Mouse (Mus musculus) midbrain, embryonic 12.5 days (tissue): ENCODE measurements at regions not wholly inside any gene's neighbourhood (a gene's known extent, or its start where the extent isn't known, plus 50 kb on each side); places are given as distances from the start of the nearest gene placed in this dataset.

Source experiments
- ATAC-seq: fragments of 200-750 bp; cut with Nextera tagmentation; 2 replicates; pipeline ENCODE4 v1.8.0; 2017; ENCODE audit warnings: low read depth, moderate TSS enrichment, moderate library complexity; ENCODE audit not compliant: low FRiP score
- H3K27ac ChIP-seq: fragments of 300-500 bp; sonication (generic); replicated peaks from 2 replicates; pipeline ENCODE4 v1.5.1; 2016; ENCODE audit warnings: mild to moderate bottlenecking
- H3K27me3 ChIP-seq: fragments of 300-500 bp; sonication (generic); 2 replicates; pipeline ENCODE4 v1.6.1; 2016; ENCODE audit warnings: mild to moderate bottlenecking
- H3K36me3 ChIP-seq: fragments of 300-500 bp; sonication (generic); 2 replicates; pipeline ENCODE4 v1.6.1; 2016
- H3K4me1 ChIP-seq: fragments of 300-500 bp; sonication (generic); 2 replicates; pipeline ENCODE4 v1.6.1; 2016
- H3K4me2 ChIP-seq: fragments of 300-500 bp; sonication (generic); replicated peaks from 2 replicates; pipeline ENCODE4 v1.6.1; 2016; ENCODE audit warnings: mild to moderate bottlenecking, moderate library complexity
- H3K4me3 ChIP-seq: fragments of 300-500 bp; sonication (generic); 2 replicates; pipeline ENCODE4 v1.5.1; 2016; ENCODE audit warnings: mild to moderate bottlenecking
- H3K9ac ChIP-seq: fragments of 300-500 bp; sonication (generic); replicated peaks from 2 replicates; pipeline ENCODE4 v1.6.1; 2016; ENCODE audit warnings: mild to moderate bottlenecking, moderate library complexity
- H3K9me3 ChIP-seq: fragments of 300-500 bp; sonication (generic); 2 replicates; pipeline ENCODE4 v1.6.1; 2016; ENCODE audit warnings: mild to moderate bottlenecking
- WGBS: fragments of 180-500 bp; shearing (Covaris S2); methylation state at CpG from one replicate; pipeline ENCODE4 v1.1.7; 2016; 5-methylcytosine and 5-hydroxymethylcytosine counted together

- H3K9ac ChIP-seq, result no peak overlapping the region
Measured at GRCm38 (mm10) chr14:92958138-92958537, 932.3 kb downstream of the Pcdh9 start.

GRCm38 (mm10) chr14:92955485-92955884 lies 935.0 kb downstream of the Pcdh9 start:
- 92% methylated on average over 3 of the region's 3 CpGs for WGBS

More at GRCm38 (mm10) chr14:92958138-92958537, 932.3 kb downstream of the Pcdh9 start:
- no peaks in the 10 kb centered on the region for H3K9me3 ChIP-seq
- no peaks in the 10 kb centered on the region for H3K36me3 ChIP-seq
- H3K27ac ChIP-seq, result no peak overlapping the region
- 12% methylated on average over 2 of the region's 2 CpGs for WGBS
- ATAC-seq, result no peak
- no peaks in the 10 kb centered on the region for H3K27me3 ChIP-seq
- peaks cover 6% of the 10 kb centered on the region; the same call in 1 of the 2 replicates for H3K4me1 ChIP-seq
- H3K4me2 ChIP-seq, result no peak overlapping the region
- no peak overlapping the region for H3K4me3 ChIP-seq

GRCm38 (mm10) chr14:92907623-92908045 lies 982.8 kb downstream of the Pcdh9 start:
- 66% methylated on average over 6 of the region's 6 CpGs for WGBS
- no peak overlapping the region for H3K9ac ChIP-seq
- no peaks in the 10 kb centered on the region for H3K27me3 ChIP-seq
- H3K4me1 ChIP-seq, result 0 out of 2 replicates have a peak, but pooled peaks cover 4% of the 10 kb centered on the region
- H3K9me3 ChIP-seq, result no peaks in the 10 kb centered on the region
- H3K4me2 ChIP-seq, result no peak overlapping the region
- no peak overlapping the region for H3K27ac ChIP-seq
- H3K36me3 ChIP-seq, result no peaks in the 10 kb centered on the region
- ATAC-seq, result peak; percentile 85
- no peak overlapping the region for H3K4me3 ChIP-seq

More at GRCm38 (mm10) chr14:92955485-92955884, 935.0 kb downstream of the Pcdh9 start:
- no peak overlapping the region for H3K27ac ChIP-seq
- H3K27me3 ChIP-seq, result no peaks in the 10 kb centered on the region
- H3K9ac ChIP-seq, result no peak overlapping the region
- no peak for ATAC-seq
- H3K9me3 ChIP-seq, result no peaks in the 10 kb centered on the region
- H3K4me3 ChIP-seq, result no peak overlapping the region
- no peaks in the 10 kb centered on the region for H3K36me3 ChIP-seq
- H3K4me2 ChIP-seq, result no peak overlapping the region
- H3K4me1 ChIP-seq, result peaks cover 6% of the 10 kb centered on the region; the same call in 1 of the 2 replicates

GRCm38 (mm10) chr14:92874548-92874947 lies 1015.9 kb downstream of the Pcdh9 start:
- H3K27ac ChIP-seq, result no peak overlapping the region
- H3K27me3 ChIP-seq, result no peaks in the 10 kb centered on the region
- no peaks in the 10 kb centered on the region for H3K36me3 ChIP-seq
- no peaks in the 10 kb centered on the region for H3K4me1 ChIP-seq
- H3K9me3 ChIP-seq, result no peaks in the 10 kb centered on the region
- no peak overlapping the region for H3K9ac ChIP-seq
- 81% methylated on average over 7 of the region's 7 CpGs for WGBS
- no peak overlapping the region for H3K4me3 ChIP-seq
- no peak overlapping the region for H3K4me2 ChIP-seq
- ATAC-seq, result no peak

GRCm38 (mm10) chr14:92866462-92866861 lies 1024.0 kb downstream of the Pcdh9 start:
- no peaks in the 10 kb centered on the region for H3K9me3 ChIP-seq
- H3K36me3 ChIP-seq, result no peaks in the 10 kb centered on the region
- H3K4me3 ChIP-seq, result no peak overlapping the region
- no peaks in the 10 kb centered on the region for H3K27me3 ChIP-seq
- no peak overlapping the region for H3K4me2 ChIP-seq
- no peak overlapping the region for H3K9ac ChIP-seq
- no peak overlapping the region for H3K27ac ChIP-seq
- ATAC-seq, result no peak
- 67% methylated on average over 2 of the region's 2 CpGs for whole genome bisulfite sequencing
- H3K4me1 ChIP-seq, result no peaks in the 10 kb centered on the region

GRCm38 (mm10) chr14:92862942-92863341 lies 1027.5 kb downstream of the Pcdh9 start:
- Histone ChIP-seq H3K27ac (no peak overlapping the region), H3K4me1 (no peaks in the 10 kb centered on the region), H3K4me2 (no peak overlapping the region), H3K36me3 (no peaks in the 10 kb centered on the region), H3K9ac (no peak overlapping the region), H3K4me3 (no peak overlapping the region), H3K27me3 (no peaks in the 10 kb centered on the region), H3K9me3 (no peaks in the 10 kb centered on the region)
- no peak for ATAC-seq
- WGBS, result 14% methylated on average over 2 of the region's 2 CpGs

- Histone ChIP-seq H3K4me3 (no peak overlapping the region), H3K9ac (no peak overlapping the region), H3K36me3 (no peaks in the 10 kb centered on the region), H3K9me3 (no peaks in the 10 kb centered on the region), H3K27ac (no peak overlapping the region), H3K4me1 (no peaks in the 10 kb centered on the region), H3K4me2 (no peak overlapping the region), H3K27me3 (no peaks in the 10 kb centered on the region)
- 57% methylated on average over 2 of the region's 2 CpGs for WGBS
- no peak for ATAC-seq
Measured at GRCm38 (mm10) chr14:92860723-92861122, 1029.8 kb downstream of the Pcdh9 start.

GRCm38 (mm10) chr14:92833646-92834045 lies 1056.8 kb downstream of the Pcdh9 start:
- Histone ChIP-seq H3K27me3 (no peaks in the 10 kb centered on the region), H3K4me2 (no peak overlapping the region), H3K36me3 (no peaks in the 10 kb centered on the region), H3K9ac (no peak overlapping the region), H3K27ac (no peak overlapping the region), H3K4me3 (no peak overlapping the region), H3K4me1 (no peaks in the 10 kb centered on the region), H3K9me3 (no peaks in the 10 kb centered on the region)
- no peak for ATAC-seq
- 90% methylated on average over 3 of the region's 3 CpGs for WGBS

- Histone ChIP-seq H3K27ac (no peak overlapping the region), H3K4me3 (no peak overlapping the region), H3K27me3 (no peaks in the 10 kb centered on the region), H3K9me3 (no peaks in the 10 kb centered on the region), H3K36me3 (no peaks in the 10 kb centered on the region), H3K4me1 (no peaks in the 10 kb centered on the region), H3K9ac (no peak overlapping the region), H3K4me2 (no peak overlapping the region)
- no peak for ATAC-seq
- 55% methylated on average over 4 of the region's 4 CpGs for WGBS
Measured at GRCm38 (mm10) chr14:92829171-92829570, 1061.3 kb downstream of the Pcdh9 start.

- 35% methylated on average over 6 of the region's 6 CpGs for whole genome bisulfite sequencing
Measured at GRCm38 (mm10) chr14:92826576-92827284, 1063.7 kb downstream of the Pcdh9 start.

GRCm38 (mm10) chr14:92820061-92820460 lies 1070.4 kb downstream of the Pcdh9 start:
- H3K4me1 ChIP-seq, result no peaks in the 10 kb centered on the region
- no peaks in the 10 kb centered on the region for H3K9me3 ChIP-seq
- H3K4me2 ChIP-seq, result no peak overlapping the region
- WGBS, result 46% methylated on average over 2 of the region's 2 CpGs
- H3K4me3 ChIP-seq, result no peak overlapping the region
- H3K36me3 ChIP-seq, result no peaks in the 10 kb centered on the region
- no peak overlapping the region for H3K27ac ChIP-seq
- H3K9ac ChIP-seq, result no peak overlapping the region
- no peak for ATAC-seq
- H3K27me3 ChIP-seq, result no peaks in the 10 kb centered on the region

More at GRCm38 (mm10) chr14:92826576-92827284, 1063.7 kb downstream of the Pcdh9 start:
- H3K4me2 ChIP-seq, result no peak overlapping the region
- no peaks in the 10 kb centered on the region for H3K27me3 ChIP-seq
- no peaks in the 10 kb centered on the region for H3K36me3 ChIP-seq
- no peaks in the 10 kb centered on the region for H3K9me3 ChIP-seq
- no peaks in the 10 kb centered on the region for H3K4me1 ChIP-seq
- no peak overlapping the region for H3K27ac ChIP-seq
- H3K9ac ChIP-seq, result no peak overlapping the region
- H3K4me3 ChIP-seq, result no peak overlapping the region
- peak; percentile 68 for ATAC-seq
